Mouse (Mus musculus) embryonic facial prominence, embryonic 13.5 days (tissue): ENCODE data around the gene Eif4h. TPM values are rescaled to one million over a fixed set of nuclear protein-coding genes. Genes with fewer than 3 reads are reported as not detected.
A peak's percentile ranks its signal among the peaks of the same experiment; 100 is the strongest.

Experiments used
- ATAC-seq: fragments of 200-750 bp; cut with Nextera tagmentation; 2 replicates; pipeline ENCODE4 v1.8.0; 2017; ENCODE audit warnings: low read depth; ENCODE audit not compliant: insufficient number of reproducible peaks, insufficient read depth, low FRiP score, low TSS enrichment
- H3K27ac ChIP-seq: fragments of 300-500 bp; sonication (generic); 2 replicates; pipeline ENCODE4 v1.5.1; 2015; ENCODE audit warnings: moderate library complexity, mild to moderate bottlenecking, inconsistent platforms
- H3K27me3 ChIP-seq: fragments of 300-500 bp; sonication (generic); 2 replicates; pipeline ENCODE4 v1.6.1; 2015; ENCODE audit warnings: mild to moderate bottlenecking, inconsistent platforms
- H3K36me3 ChIP-seq: fragments of 300-500 bp; sonication (generic); 2 replicates; pipeline ENCODE4 v1.6.1; 2015; ENCODE audit warnings: mild to moderate bottlenecking, inconsistent platforms
- H3K4me1 ChIP-seq: fragments of 300-500 bp; sonication (generic); 2 replicates; pipeline ENCODE4 v1.6.1; 2015; ENCODE audit warnings: inconsistent platforms
- H3K4me2 ChIP-seq: fragments of 300-500 bp; sonication (generic); 2 replicates; pipeline ENCODE4 v1.6.1; 2015; ENCODE audit warnings: moderate library complexity, mild to moderate bottlenecking, inconsistent platforms
- H3K4me3 ChIP-seq: fragments of 300-500 bp; sonication (generic); 2 replicates; pipeline ENCODE4 v1.5.1; 2015; ENCODE audit warnings: mild to moderate bottlenecking, inconsistent platforms
- H3K9ac ChIP-seq: fragments of 300-500 bp; sonication (generic); 2 replicates; pipeline ENCODE4 v1.6.1; 2015; ENCODE audit warnings: mild to moderate bottlenecking, inconsistent platforms
- H3K9me3 ChIP-seq: fragments of 300-500 bp; sonication (generic); 2 replicates; pipeline ENCODE4 v1.6.1; 2016; ENCODE audit warnings: inconsistent platforms
- WGBS: fragments of 180-500 bp; shearing (Covaris S2); methylation state at CpG from one replicate; pipeline ENCODE4 v1.1.7; 2015; ENCODE audit warnings: mixed read lengths; 5-methylcytosine and 5-hydroxymethylcytosine counted together
- polyA plus RNA-seq: library from polyadenylated mRNA; unstranded; fragments of >200 nt; fragmentation: Nextera tagmentation; extraction: Ambion mirVana; gene quantifications from 2 replicates; pipeline ENCODE4 v1.2.1, GENCODE M21; 2015

The Eif4h gene
- polyA plus RNA-seq, 1 experiment from 2014 or later = 471 TPM

DNA sequence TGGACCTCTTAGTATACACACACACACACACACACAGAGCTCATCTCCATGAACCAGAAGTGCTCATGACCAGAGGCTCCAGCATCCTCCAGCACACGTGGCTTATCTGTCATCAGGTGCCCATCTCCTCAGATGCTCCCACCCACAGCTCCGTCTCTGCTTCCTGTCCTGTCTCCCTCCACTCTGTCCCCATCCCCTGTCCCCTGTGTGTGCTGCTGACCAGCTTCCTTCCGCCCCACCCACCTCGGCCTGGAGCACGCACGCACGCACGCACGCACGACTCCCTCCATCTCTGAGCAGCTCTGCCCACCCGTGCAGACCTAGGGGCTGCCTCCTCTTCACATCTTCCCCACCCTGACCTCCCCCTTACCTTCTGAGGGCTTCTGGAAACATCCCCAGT is 34.9 kb downstream of the Eif4h start:
- Histone ChIP-seq H3K36me3 (peaks cover 6% of the 10 kb centered on the region), H3K27me3 (no peaks in the 10 kb centered on the region), H3K9me3 (no peaks in the 10 kb centered on the region), H3K4me2 (no peak overlapping the region), H3K27ac (no peak overlapping the region), H3K4me1 (no peaks in the 10 kb centered on the region), H3K4me3 (no peak overlapping the region), H3K9ac (no peak overlapping the region)
- no peak for ATAC-seq
- WGBS = 87% methylated on average over 11 of the region's 11 CpGs

DNA sequence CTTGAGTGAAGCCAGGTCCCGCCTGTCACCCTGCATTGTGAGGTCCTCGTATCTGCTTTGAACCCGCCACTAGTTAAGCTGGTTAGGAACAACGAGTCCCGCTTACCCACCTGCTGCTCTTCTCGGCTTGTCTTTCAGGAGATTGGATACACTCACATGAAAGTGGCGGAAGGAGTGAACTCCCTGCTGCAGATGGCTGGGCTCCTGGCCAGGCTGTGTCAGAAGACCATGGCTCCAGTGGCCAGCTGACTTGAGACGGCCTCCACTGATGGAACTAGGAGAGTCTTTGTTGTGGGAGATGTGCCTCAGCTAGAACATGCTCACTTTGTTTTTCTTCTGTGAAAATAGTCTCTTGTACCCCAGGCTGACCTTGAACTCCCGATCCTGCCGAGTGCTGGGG is 41.6 kb downstream of the Eif4h start:
- ATAC-seq = no peak
- no peak overlapping the region for H3K27ac ChIP-seq
- H3K4me2 ChIP-seq = no peak overlapping the region
- no peaks in the 10 kb centered on the region for H3K4me1 ChIP-seq
- H3K9ac ChIP-seq = no peak overlapping the region
- H3K9me3 ChIP-seq = no peaks in the 10 kb centered on the region
- 91% methylated on average over 10 of the region's 10 CpGs for WGBS
- H3K4me3 ChIP-seq = no peak overlapping the region
- peaks cover 69% of the 10 kb centered on the region for H3K36me3 ChIP-seq
- no peaks in the 10 kb centered on the region for H3K27me3 ChIP-seq

DNA sequence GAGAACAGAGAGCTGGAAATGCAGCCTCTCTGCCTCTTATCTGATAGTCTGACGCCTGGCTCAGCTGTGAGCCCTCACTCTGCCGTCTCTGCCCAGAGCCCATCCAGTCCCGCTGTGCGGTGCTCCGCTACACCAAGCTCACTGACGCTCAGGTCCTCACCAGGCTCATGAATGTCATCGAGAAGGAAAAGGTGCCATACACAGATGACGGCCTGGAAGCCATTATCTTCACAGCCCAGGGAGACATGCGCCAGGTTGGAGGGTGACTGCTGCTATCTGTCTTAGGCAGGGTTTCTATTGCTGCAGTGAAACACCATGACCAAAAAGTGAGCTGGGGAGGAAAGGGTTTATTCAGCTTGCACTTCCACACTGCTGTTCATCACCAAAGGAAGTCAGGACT is 46.2 kb downstream of the Eif4h start:
- H3K36me3 ChIP-seq = peaks cover 95% of the 10 kb centered on the region
- ATAC-seq = no peak
- H3K9ac ChIP-seq = no peak overlapping the region
- H3K4me1 ChIP-seq = no peaks in the 10 kb centered on the region
- H3K27ac ChIP-seq = no peak overlapping the region
- WGBS = 88% methylated on average over 9 of the region's 9 CpGs
- no peaks in the 10 kb centered on the region for H3K9me3 ChIP-seq
- H3K4me3 ChIP-seq = no peak overlapping the region
- no peak overlapping the region for H3K4me2 ChIP-seq
- H3K27me3 ChIP-seq = no peaks in the 10 kb centered on the region

DNA sequence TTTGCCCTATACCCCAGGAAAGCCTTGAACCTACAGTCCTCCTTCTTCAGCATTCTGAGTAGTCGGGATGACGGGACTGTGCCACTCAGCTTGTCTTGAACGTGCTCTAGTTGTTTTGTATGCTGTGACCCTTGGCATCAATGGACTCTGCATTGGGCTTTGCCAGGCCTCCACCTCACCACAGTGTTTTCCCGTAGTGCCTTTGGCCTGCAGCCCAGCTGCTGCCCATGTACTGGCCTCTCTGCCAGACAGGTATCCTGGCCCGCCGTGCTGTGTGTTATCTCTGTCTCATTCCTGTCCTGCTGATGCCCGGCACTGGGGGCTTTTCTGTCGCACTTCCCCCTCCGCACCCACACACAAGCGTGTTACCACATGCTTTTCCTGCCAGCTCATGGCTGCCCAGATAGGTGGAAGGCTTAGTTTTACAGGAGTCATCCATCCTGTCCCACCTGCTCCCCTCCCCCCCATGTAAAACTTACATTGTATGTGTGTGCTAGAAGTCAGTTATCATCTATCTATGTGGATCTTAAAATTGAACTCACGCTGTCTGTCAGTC is 47.2 kb downstream of the Eif4h start:
- H3K36me3 ChIP-seq = peaks cover 93% of the 10 kb centered on the region
- H3K4me2 ChIP-seq = no peak overlapping the region
- ATAC-seq = no peak
- WGBS = 87% methylated on average over 11 of the region's 11 CpGs
- H3K27ac ChIP-seq = no peak overlapping the region
- no peak overlapping the region for H3K4me3 ChIP-seq
- H3K9ac ChIP-seq = no peak overlapping the region
- no peaks in the 10 kb centered on the region for H3K4me1 ChIP-seq
- no peaks in the 10 kb centered on the region for H3K9me3 ChIP-seq
- no peaks in the 10 kb centered on the region for H3K27me3 ChIP-seq

DNA sequence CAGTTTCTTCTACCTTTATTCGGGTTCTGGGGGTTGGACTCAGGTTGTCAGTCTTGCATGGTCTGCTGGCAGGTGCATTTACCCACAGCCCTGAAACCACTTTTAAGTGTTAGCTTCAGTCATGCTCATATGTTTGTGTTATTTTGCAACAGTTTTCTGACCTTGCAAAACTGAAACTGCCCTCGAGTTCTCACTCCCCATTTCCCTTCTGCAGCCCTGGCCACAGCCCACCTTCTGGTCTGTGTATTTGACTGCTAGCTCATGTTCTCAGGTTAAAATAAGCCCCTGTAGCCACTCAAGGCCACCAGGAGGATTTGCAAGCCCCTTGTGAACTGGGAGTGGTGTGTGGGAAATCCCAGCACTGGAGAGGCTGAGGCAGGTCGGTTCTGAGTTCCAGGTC is 49.4 kb downstream of the Eif4h start:
- Histone ChIP-seq H3K4me3 (no peak overlapping the region), H3K4me1 (no peaks in the 10 kb centered on the region), H3K27ac (no peak overlapping the region), H3K36me3 (peaks cover 80% of the 10 kb centered on the region), H3K27me3 (no peaks in the 10 kb centered on the region), H3K9ac (no peak overlapping the region), H3K9me3 (no peaks in the 10 kb centered on the region), H3K4me2 (no peak overlapping the region)
- 85% methylated on average over 3 of the region's 3 CpGs for WGBS
- ATAC-seq = no peak

DNA sequence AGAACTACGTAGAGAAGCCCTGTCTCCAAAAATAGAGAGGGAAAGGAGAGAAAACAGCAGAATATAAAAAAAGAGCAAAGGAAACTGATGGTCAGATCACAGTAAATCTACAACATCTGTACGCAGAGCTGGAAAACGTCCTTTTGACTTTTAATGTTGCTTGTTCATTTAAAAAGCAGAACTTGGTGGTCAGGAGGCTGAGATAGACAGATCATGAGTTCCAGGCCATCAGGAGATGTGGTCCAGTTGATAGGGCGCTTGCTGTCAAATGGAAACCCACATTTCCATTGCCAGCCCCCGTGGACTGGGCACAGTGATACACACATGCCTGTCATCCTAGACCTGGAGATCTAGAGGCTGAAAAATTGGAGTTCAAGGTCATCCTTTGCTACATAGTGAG is 54.5 kb downstream of the Eif4h start:
- H3K9me3 ChIP-seq = no peaks in the 10 kb centered on the region
- H3K4me2 ChIP-seq = no peak overlapping the region
- H3K27me3 ChIP-seq = no peaks in the 10 kb centered on the region
- no peak overlapping the region for H3K27ac ChIP-seq
- H3K4me1 ChIP-seq = peaks cover 13% of the 10 kb centered on the region
- ATAC-seq = no peak
- H3K4me3 ChIP-seq = no peak overlapping the region
- peaks cover 31% of the 10 kb centered on the region for H3K36me3 ChIP-seq
- H3K9ac ChIP-seq = no peak overlapping the region
- 87% methylated on average over 5 of the region's 5 CpGs for WGBS

DNA sequence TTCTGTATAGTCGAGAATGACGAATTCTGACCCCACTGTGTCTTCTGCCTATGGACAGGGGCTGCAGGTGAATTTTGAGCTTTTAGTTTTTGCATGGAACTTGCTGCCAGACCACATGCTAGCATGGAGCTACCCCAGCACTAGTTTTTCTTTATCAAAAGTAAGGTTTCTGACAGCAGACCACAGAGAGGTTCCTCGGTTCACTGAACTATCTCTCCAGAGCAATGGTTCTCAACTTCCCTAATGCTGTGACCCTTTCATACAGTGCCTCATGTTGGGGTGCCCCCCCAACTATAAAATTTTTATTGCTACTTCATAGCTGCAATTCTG is 55.4 kb downstream of the Eif4h start:
- Histone ChIP-seq H3K4me2 (peak overlapping the region; percentile 91), H3K4me3 (peak overlapping the region; percentile 64), H3K27me3 (no peaks in the 10 kb centered on the region), H3K27ac (no peak overlapping the region), H3K4me1 (peaks cover 13% of the 10 kb centered on the region), H3K9ac (peak overlapping the region; percentile 79), H3K36me3 (peaks cover 24% of the 10 kb centered on the region), H3K9me3 (no peaks in the 10 kb centered on the region)
- 73% methylated on average over 3 of the region's 3 CpGs for WGBS
- no peak for ATAC-seq

DNA sequence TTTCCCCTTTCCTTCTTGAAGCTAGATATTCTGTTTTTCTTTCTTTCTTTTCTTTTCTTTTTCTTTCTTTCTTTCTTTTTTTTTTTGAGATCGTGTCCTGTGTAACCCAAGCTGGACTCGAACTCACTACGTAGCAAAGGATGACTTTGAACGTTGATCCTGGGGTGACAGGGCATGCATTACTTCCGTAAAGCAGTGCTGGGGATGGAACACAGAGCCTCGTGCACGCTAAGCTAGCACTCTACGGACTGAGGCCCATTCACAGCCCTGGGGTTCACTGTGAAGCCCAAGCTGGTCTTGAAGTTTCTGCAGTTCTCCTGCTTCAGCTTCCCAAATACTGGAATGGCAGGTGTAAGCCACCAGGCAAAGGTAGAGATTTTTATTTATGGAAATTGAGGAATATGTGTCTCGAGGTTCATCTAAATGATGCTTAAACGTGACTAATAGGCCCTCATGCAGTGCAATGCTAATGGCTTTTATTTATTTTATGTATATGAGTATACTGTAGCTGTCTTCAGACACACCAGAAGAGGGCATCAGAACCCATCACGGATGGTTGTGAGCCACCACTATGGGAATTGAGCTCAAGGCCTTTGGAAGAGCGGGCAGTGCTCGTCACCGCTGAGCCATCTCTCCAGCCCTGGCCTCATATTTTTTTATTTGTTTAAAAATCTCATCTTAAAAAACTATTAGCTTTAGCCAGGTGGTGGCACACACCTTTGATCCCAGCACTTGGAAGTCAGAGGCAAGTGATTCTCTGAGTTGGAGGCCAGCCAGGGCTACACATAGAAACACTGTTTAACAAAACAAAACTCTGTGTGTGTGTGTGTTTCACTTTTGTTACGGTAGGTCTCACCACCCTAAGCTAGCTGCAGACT is 56.0 kb downstream of the Eif4h start:
- Histone ChIP-seq H3K27ac (0 out of 2 replicates have a peak overlapping the region, but pooled peaks have one; percentile 35), H3K27me3 (no peaks in the 10 kb centered on the region), H3K9me3 (no peaks in the 10 kb centered on the region), H3K9ac (peak overlapping the region; percentile 79), H3K4me3 (peak overlapping the region; percentile 64), H3K4me2 (peak overlapping the region; percentile 91), H3K36me3 (peaks cover 18% of the 10 kb centered on the region), H3K4me1 (peaks cover 13% of the 10 kb centered on the region)
- WGBS = 29% methylated on average over 15 of the region's 15 CpGs
- no peak for ATAC-seq

DNA sequence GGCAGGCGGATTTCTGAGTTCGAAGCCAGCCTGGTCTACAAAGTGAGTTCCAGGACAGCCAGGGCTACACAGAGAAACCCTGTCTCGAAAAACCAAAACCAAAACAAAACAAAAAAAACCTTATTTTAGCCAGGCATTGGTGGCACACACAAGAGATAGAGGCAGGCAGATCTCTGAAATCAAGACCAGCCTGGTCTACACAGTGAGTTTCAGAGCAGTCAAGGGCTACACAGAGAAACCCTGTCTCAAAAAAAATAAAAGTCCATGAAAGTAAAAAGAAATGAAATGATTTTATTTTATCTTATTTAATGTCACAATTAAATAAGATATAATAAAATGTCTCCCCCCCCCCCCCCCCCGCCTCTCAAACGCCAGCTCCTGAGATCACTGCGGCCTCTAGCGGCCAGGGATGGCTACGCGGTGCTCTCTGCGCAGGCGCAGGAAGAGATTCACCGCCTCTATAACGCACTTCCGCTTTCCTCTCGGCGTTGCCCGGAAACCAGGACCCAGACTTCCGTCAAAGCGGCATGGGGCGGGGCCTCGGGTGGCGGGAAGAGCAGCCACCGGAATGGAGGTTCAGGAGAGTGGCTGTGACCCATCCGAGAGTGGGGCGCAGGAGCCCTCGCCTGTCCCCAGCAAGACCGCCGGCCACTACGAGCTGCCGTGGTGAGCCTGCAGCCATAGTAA is 56.9 kb downstream of the Eif4h start:
- ATAC-seq = peak; percentile 84
- Histone ChIP-seq H3K27me3 (no peaks in the 10 kb centered on the region), H3K27ac (0 out of 2 replicates have a peak overlapping the region, but pooled peaks have one; percentile 35), H3K4me3 (peak overlapping the region; percentile 64), H3K36me3 (peaks cover 12% of the 10 kb centered on the region), H3K9ac (peak overlapping the region; percentile 79), H3K9me3 (no peaks in the 10 kb centered on the region), H3K4me2 (peak overlapping the region; percentile 91), H3K4me1 (peaks cover 13% of the 10 kb centered on the region)
- WGBS = 8% methylated on average over 27 of the region's 30 CpGs

DNA sequence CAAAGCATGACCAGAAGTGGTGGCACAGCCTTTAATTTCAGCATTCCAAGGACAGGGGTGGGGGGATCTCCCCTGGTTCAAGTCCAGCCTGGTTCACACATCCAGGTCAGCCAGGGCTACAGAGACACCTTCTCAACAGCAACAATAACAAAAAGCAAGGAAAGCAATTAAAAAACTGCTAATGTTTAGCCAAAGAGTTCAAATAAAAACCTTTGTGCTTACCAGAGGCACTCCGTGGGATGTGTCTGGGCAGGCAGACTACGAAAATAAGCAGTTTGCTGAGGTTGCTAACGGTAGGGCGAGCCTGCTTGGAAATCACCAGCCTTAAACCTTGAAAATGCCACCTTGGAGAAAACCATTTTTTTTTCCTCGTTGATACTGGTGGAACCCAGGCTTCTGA is 58.1 kb downstream of the Eif4h start, which contains the start of gene Rfc2:
Gene Rfc2, plus strand, starts transcription at position 221 of the 400 bp plus-strand sequence.
- no peak for ATAC-seq
- H3K4me2 ChIP-seq = no peak within 1 kb of the TSS
- H3K9me3 ChIP-seq = no peaks in the 10 kb centered on the region
- H3K27me3 ChIP-seq = no peaks in the 10 kb centered on the region
- H3K27ac ChIP-seq = peak within 1 kb of the TSS; percentile 30; the same call in 1 of the 2 replicates
- no peak within 1 kb of the TSS for H3K9ac ChIP-seq
- no peak within 1 kb of the TSS for H3K4me3 ChIP-seq
- H3K36me3 ChIP-seq = 0 out of 2 replicates have a peak, but pooled peaks cover under 1% of the 10 kb centered on the region
- WGBS = 75% methylated on average over 5 of the region's 5 CpGs
- peaks cover 13% of the 10 kb centered on the region for H3K4me1 ChIP-seq

DNA sequence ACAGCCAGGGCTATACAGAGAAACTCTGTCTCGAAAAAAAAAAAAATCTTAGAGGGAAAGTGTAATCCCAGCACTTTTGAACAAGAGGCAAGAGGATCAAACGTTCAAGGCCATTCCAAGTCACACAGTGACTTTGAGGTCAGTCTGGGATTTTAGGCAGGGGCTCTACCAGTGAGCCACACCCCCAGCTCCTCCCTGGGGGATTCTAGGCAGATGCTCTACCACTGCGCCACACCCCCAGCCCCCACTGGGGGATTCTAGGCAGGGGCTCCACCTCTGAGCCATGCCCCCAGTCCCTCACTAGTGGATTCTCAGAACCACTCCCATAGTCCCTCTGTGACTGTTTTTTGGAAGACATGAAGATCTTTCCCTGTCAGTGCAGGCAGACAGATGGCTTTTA is 60.2 kb downstream of the Eif4h start:
- 69% methylated on average over 3 of the region's 3 CpGs for WGBS
- no peak overlapping the region for H3K4me2 ChIP-seq
- peaks cover 11% of the 10 kb centered on the region for H3K4me1 ChIP-seq
- no peak for ATAC-seq
- H3K9me3 ChIP-seq = no peaks in the 10 kb centered on the region
- H3K36me3 ChIP-seq = no peaks in the 10 kb centered on the region
- no peak overlapping the region for H3K27ac ChIP-seq
- H3K4me3 ChIP-seq = no peak overlapping the region
- no peaks in the 10 kb centered on the region for H3K27me3 ChIP-seq
- no peak overlapping the region for H3K9ac ChIP-seq
